Mouse (Mus musculus) monocyte, adult 59 days (primary cell): ENCODE measurements around the gene Prl8a1. TPM values are rescaled to one million over a fixed set of nuclear protein-coding genes. Genes with fewer than 3 reads are reported as not detected.

Experiments
- total RNA-seq, 2 experiments: library from RNA; stranded (reverse); gene quantifications; one replicate each; pipeline ENCODE4 v1.2.4; 2023

Gene Prl8a1
- total RNA-seq: not detected

DNA sequence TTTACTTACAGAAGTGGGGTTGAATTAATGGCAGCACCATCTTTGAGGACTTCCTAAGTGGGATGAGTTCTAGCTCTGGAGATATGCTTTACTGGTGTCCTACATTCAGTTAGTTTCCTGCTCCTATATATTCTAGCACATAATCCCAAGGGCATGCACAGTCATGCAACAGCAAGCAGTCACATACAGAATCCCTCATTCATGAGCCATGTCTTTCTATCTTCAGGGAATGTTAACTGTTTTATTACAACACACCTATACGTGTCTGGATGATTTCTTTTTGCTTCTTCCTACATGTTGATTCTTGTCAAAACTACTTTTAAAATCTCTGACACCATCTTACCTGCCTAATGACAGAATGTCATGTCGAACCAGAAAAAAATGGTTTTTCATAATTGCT, at the start of gene Prl8a1:
Prl8a1 (minus strand) TSS at position 101 of the 400 bp plus-strand sequence.

DNA sequence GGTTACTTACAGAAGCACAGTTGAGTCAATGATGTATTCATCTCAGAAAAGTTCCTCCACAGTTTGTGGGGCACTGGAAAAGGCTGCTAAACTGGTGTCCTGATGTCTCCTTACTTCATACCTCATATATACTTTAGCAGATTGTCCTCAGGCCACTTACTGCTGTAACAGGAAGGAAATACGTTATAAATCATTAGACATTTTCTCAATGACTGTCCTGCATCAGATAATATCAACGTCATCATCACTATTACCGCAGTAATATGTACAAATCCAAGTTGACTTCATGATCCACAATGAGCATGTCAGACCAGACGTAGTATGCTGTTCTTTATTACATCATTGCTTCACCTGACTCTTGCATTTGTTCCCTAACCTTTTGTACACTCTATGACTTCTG, 28.5 kb upstream of the Prl8a1 start, which contains the start of gene Prl7b1:
Prl7b1 (minus strand) TSS at position 101 of the 400 bp plus-strand sequence.

DNA sequence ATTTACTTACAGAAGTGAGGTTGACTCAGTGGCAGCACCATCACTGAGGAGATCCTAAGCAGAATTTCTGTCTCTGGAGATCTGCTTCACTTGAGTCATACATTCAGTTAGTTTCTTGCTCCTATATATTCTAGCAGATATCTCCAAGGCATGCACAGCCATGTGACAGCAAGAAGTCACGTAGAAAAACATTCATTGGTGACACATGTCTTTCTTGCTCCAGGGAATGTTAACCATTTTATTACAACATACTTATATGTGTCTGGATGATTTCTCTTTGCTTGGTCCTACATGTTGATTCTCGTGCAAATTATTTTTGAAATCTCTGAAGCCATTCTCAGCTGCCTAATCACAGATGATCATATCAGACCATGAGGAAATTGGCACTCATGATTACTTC, 17.5 kb downstream of the Prl8a1 start, which contains the start of gene Prl8a9:
Prl8a9 (minus strand) TSS at position 101 of the 400 bp plus-strand sequence.

Other genes starting within 250 kb of the Prl8a1 start
- gene Prl8a2, start 236.5 kb downstream of the Prl8a1 start, total RNA-seq: not detected
- gene Prl2b1, start 191.3 kb downstream of the Prl8a1 start, total RNA-seq: not detected
- not detected for gene Prl8a6, start 143.5 kb downstream of the Prl8a1 start, total RNA-seq
- gene Prl8a8, start 69.0 kb downstream of the Prl8a1 start, total RNA-seq: not detected
- gene Prl8a9, start 17.6 kb downstream of the Prl8a1 start, total RNA-seq: not detected
- gene Prl7b1, start 28.4 kb upstream of the Prl8a1 start, total RNA-seq: not detected
- not detected for gene Prl7a1, start 60.3 kb upstream of the Prl8a1 start, total RNA-seq
- gene Prl7a2, start 85.9 kb upstream of the Prl8a1 start, total RNA-seq: not detected
- gene Prl7d1, start 134.6 kb upstream of the Prl8a1 start, total RNA-seq: not detected
- gene Prl7c1, start 198.6 kb upstream of the Prl8a1 start, total RNA-seq: not detected
- not detected for gene Prl2a1, start 219.5 kb upstream of the Prl8a1 start, total RNA-seq